Mouse (Mus musculus): Measurements from ENCODE around the gene Wbp1. TPM values are rescaled to one million over a fixed set of nuclear protein-coding genes. Genes with fewer than 3 reads are reported as not detected.

Wbp1 gene
- polyA plus RNA-seq, 1 experiment from 2014 or later = 83.8 TPM

DNA sequence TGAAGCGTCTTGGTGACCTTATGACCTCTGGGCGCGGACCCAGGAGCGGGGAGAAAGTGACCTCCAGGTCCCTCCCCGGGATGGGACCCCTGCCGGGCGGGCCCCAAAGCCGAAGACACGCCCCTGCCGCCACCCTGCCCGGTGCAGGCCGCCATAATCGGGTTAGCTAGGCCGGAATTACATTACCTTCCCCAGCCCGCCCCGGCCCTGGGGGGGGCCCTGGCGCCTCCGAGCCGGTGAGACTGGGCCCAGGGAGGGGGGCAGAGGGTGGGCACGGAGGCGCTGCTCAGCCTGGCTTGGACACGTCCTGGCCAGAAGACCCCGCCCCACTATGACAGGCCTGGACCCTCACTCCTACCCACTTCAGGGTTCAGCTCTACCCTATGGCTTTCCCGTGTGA is 50.1 kb downstream of the Wbp1 start:
- Histone ChIP-seq H3K9me3 (ENCODE audit: control insufficient read depth, low read length) (no peaks in the 10 kb centered on the region), H3K36me3 (ENCODE audit: control insufficient read depth, insufficient read depth, low read length) (no peaks in the 10 kb centered on the region), H3K27me3 (replicated peaks; ENCODE audit: control insufficient read depth, insufficient read depth, low read length) (peaks cover 98% of the 10 kb centered on the region), H3K27ac (ENCODE audit: low read depth) (no peak overlapping the region), H3K4me1 (replicated peaks; ENCODE audit: control insufficient read depth, insufficient read depth, low read length) (no peaks in the 10 kb centered on the region; the same call in none of the 2 replicates), H3K4me3 (ENCODE audit: low read depth, low read length) (peak overlapping the region; percentile 24; the same call in 1 of the 2 replicates), H3K9ac (ENCODE audit: low read length) (no peak overlapping the region), H3K4me2 (ENCODE audit: low read length) (no peak overlapping the region; the same call in 1 of the 2 replicates)
- DNase-seq (ENCODE audit: low spot score) = peak; percentile 71
- under 1% methylated on average over 22 of the region's 24 CpGs for WGBS
- ATAC-seq (replicated peaks; ENCODE audit: low FRiP score, low TSS enrichment, low read depth) = peak; percentile 72

DNA sequence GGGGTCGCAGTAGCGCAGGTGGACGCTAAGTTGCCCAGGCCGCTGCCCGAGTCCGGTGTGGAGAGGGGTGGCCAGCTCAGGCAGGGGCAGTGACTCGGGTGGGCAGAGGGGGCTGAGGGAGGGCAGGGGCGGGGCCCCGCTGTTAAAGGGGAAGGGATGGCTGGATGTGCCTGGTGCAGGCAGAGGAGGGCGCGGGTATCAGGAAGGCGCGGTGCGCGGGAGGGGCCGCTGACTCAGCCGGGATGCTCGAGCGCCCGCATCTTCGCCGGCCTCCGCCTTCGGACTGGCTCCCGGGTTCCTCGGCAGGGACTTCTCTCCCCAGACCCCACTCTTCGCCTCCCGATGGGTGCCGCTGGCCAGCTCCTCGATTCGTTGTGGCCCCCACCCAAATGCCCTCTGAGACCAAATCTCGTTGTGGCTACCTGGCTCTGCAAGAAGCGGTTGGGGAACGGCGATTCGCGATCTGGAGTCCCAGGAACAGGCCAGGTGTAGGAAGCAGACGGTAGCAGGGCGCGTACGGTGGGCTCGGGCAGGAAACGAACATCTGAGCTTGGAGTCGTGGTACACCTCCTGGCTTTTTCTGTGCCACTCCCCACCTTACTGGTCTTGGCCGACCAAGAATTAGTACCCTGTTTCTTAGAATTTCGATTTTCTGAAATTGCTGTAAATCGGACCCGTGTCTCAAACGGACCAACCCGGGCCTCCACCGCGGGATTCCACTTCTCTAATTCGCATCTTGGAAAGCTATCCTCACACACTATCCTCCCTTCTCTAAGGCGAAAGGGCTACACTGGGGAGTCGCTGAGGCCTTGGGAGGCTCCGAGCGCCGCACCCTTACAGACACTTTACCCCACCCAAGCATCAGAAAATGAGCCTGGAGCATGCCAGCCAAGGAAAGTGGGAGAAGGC is 50.8 kb downstream of the Wbp1 start:
- Histone ChIP-seq H3K9me3 (ENCODE audit: control insufficient read depth, low read length) (no peaks in the 10 kb centered on the region), H3K4me1 (replicated peaks; ENCODE audit: control insufficient read depth, insufficient read depth, low read length) (no peaks in the 10 kb centered on the region; the same call in none of the 2 replicates), H3K9ac (ENCODE audit: low read length) (no peak overlapping the region), H3K36me3 (ENCODE audit: control insufficient read depth, insufficient read depth, low read length) (no peaks in the 10 kb centered on the region), H3K4me3 (ENCODE audit: low read depth, low read length) (peak overlapping the region; percentile 24), H3K27me3 (replicated peaks; ENCODE audit: control insufficient read depth, insufficient read depth, low read length) (peaks cover 98% of the 10 kb centered on the region), H3K4me2 (ENCODE audit: low read length) (no peak overlapping the region), H3K27ac (ENCODE audit: low read depth) (peak overlapping the region; percentile 34; the same call in 1 of the 2 replicates)
- DNase-seq (ENCODE audit: low spot score) (peak; percentile 90), ATAC-seq (replicated peaks; ENCODE audit: low FRiP score, low TSS enrichment, low read depth) (peak; percentile 53)
- under 1% methylated on average over 53 of the region's 58 CpGs for WGBS

DNA sequence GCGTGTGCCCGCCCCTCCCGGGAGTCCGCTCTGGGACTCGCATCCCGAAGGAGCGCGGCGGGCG is 51.3 kb downstream of the Wbp1 start, which contains the start of gene Tlx2:
Gene Tlx2 (minus strand): TSS at position 47 of the 64 bp plus-strand sequence.
- peaks cover 98% of the 10 kb centered on the region for H3K27me3 ChIP-seq (replicated peaks; ENCODE audit: control insufficient read depth, insufficient read depth, low read length)
- DNase-seq (ENCODE audit: low spot score) = no peak
- ATAC-seq (replicated peaks; ENCODE audit: low FRiP score, low TSS enrichment, low read depth) = no peak
- no peaks in the 10 kb centered on the region for H3K9me3 ChIP-seq (ENCODE audit: control insufficient read depth, low read length)
- peak within 1 kb of the TSS; percentile 34; the same call in 1 of the 2 replicates for H3K27ac ChIP-seq (ENCODE audit: low read depth)
- H3K4me3 ChIP-seq (ENCODE audit: low read depth, low read length) = peak within 1 kb of the TSS; percentile 24
- peak within 1 kb of the TSS; percentile 15 for H3K9ac ChIP-seq (ENCODE audit: low read length)
- H3K4me2 ChIP-seq (ENCODE audit: low read length) = no peak within 1 kb of the TSS
- H3K36me3 ChIP-seq (ENCODE audit: control insufficient read depth, insufficient read depth, low read length) = no peaks in the 10 kb centered on the region
- WGBS = 0% methylated on average over 10 of the region's 10 CpGs
- H3K4me1 ChIP-seq (replicated peaks; ENCODE audit: control insufficient read depth, insufficient read depth, low read length) = no peaks in the 10 kb centered on the region; the same call in none of the 2 replicates

DNA sequence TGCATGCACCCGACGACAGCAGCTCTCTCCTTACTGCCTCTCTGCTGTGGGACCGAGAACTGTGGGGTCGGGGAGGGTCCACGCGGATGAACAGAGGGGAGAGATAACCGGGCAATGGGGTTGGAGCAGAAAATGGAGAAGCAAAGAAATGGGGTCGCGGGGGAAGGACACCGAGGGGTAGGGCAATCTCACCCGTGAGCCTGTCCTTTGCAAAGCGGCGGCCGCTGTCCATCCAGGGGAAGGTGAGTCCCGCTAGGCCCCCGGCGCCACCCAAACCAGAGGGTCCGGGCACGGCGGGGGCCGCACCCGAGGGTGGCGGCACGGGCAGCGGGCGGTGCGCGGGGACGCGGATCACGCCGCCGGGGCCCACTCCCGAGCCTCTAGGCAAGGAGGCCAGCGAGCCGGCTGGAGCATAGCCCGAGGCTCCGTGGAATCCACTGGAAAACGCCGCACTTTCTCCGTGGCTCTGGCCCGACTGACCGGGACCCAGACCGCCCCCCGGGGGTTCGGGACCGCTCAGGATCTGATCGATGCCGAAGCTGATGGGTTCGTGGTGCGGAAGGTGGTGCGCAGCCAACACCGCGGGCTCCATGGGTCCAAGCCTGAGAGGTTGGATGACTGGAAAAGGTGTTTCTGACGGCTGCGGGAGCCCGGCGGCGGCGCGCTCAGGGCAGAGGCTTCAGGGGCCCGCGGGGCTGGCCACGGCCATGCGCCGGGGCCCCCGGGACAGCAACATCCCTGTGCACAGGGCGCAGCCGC is 51.7 kb downstream of the Wbp1 start:
- no peaks in the 10 kb centered on the region; the same call in none of the 2 replicates for H3K4me1 ChIP-seq (replicated peaks; ENCODE audit: control insufficient read depth, insufficient read depth, low read length)
- no peaks in the 10 kb centered on the region for H3K9me3 ChIP-seq (ENCODE audit: control insufficient read depth, low read length)
- ATAC-seq (replicated peaks; ENCODE audit: low FRiP score, low TSS enrichment, low read depth) = peak; percentile 25
- H3K4me3 ChIP-seq (ENCODE audit: low read depth, low read length) = peak overlapping the region; percentile 24
- WGBS = 2% methylated on average over 68 of the region's 69 CpGs
- no peak overlapping the region for H3K27ac ChIP-seq (ENCODE audit: low read depth)
- no peak overlapping the region for H3K4me2 ChIP-seq (ENCODE audit: low read length)
- H3K9ac ChIP-seq (ENCODE audit: low read length) = peak overlapping the region; percentile 15
- peaks cover 98% of the 10 kb centered on the region for H3K27me3 ChIP-seq (replicated peaks; ENCODE audit: control insufficient read depth, insufficient read depth, low read length)
- no peaks in the 10 kb centered on the region for H3K36me3 ChIP-seq (ENCODE audit: control insufficient read depth, insufficient read depth, low read length)
- DNase-seq (ENCODE audit: low spot score) = peak; percentile 74

MicroRNAs encoded within 50 kb of the gene (microRNA counts, 519-probe panel; counts per million panel counts)
- microRNA mmu-miR-3470a+mmu-miR-3470b = not detected

Small RNA genes lying within 50 kb of the gene (microRNA-seq; reads per million reads assigned to microRNA genes)
- not detected for gene Mir3470a

Other genes starting within 250 kb of the Wbp1 start
- 1.5 and 1.6 TPM in 2 replicates for gene Sema4f, start 181.8 kb downstream of the Wbp1 start, polyA plus RNA-seq (2014; fragmentation: Nextera tagmentation; extraction: Ambion mirVana)
- gene M1ap, start 174.7 kb downstream of the Wbp1 start, polyA plus RNA-seq (2014; fragmentation: Nextera tagmentation; extraction: Ambion mirVana) = 0.17 and 0.47 TPM in 2 replicates
- gene Dok1, start 88.1 kb downstream of the Wbp1 start, polyA plus RNA-seq (2014; fragmentation: Nextera tagmentation; extraction: Ambion mirVana) = 7.6 and 9.1 TPM in 2 replicates
- 13.6 and 14.4 TPM in 2 replicates for gene Loxl3, start 87.4 kb downstream of the Wbp1 start, polyA plus RNA-seq (2014; fragmentation: Nextera tagmentation; extraction: Ambion mirVana)
- 158 and 167 TPM in 2 replicates for gene Aup1, start 67.0 kb downstream of the Wbp1 start, polyA plus RNA-seq (2014; fragmentation: Nextera tagmentation; extraction: Ambion mirVana)
- 42.6 and 45.9 TPM in 2 replicates for gene Htra2, start 66.3 kb downstream of the Wbp1 start, polyA plus RNA-seq (2014; fragmentation: Nextera tagmentation; extraction: Ambion mirVana)
- 7.7 and 8.2 TPM in 2 replicates for gene Dqx1, start 63.7 kb downstream of the Wbp1 start, polyA plus RNA-seq (2014; fragmentation: Nextera tagmentation; extraction: Ambion mirVana)
- gene Tlx2, start 51.3 kb downstream of the Wbp1 start, polyA plus RNA-seq (2014; fragmentation: Nextera tagmentation; extraction: Ambion mirVana) = 36.4 and 43.1 TPM in 2 replicates
- 45.5 and 46.9 TPM in 2 replicates for gene Pcgf1, start 43.7 kb downstream of the Wbp1 start, polyA plus RNA-seq (2014; fragmentation: Nextera tagmentation; extraction: Ambion mirVana)
- 1.1 and 1.4 TPM in 2 replicates for gene Lbx2, start 35.2 kb downstream of the Wbp1 start, polyA plus RNA-seq (2014; fragmentation: Nextera tagmentation; extraction: Ambion mirVana)
- gene Ccdc142, start 20.0 kb downstream of the Wbp1 start, polyA plus RNA-seq (2014; fragmentation: Nextera tagmentation; extraction: Ambion mirVana) = 2.0 and 2.9 TPM in 2 replicates
- 2.1 and 2.6 TPM in 2 replicates for gene Gm42688, start 19.9 kb downstream of the Wbp1 start, polyA plus RNA-seq (2014; fragmentation: Nextera tagmentation; extraction: Ambion mirVana)
- gene Mrpl53, start 12.5 kb downstream of the Wbp1 start, polyA plus RNA-seq (2014; fragmentation: Nextera tagmentation; extraction: Ambion mirVana) = 132 and 136 TPM in 2 replicates
- 39.7 and 60.0 TPM in 2 replicates for gene Mogs, start 6.1 kb downstream of the Wbp1 start, polyA plus RNA-seq (2014; fragmentation: Nextera tagmentation; extraction: Ambion mirVana)
- 13.4 and 13.8 TPM in 2 replicates for gene Ino80b, start 3.9 kb upstream of the Wbp1 start, polyA plus RNA-seq (2014; fragmentation: Nextera tagmentation; extraction: Ambion mirVana)
- 16.9 and 17.6 TPM in 2 replicates for gene Rtkn, start 13.9 kb upstream of the Wbp1 start, polyA plus RNA-seq (2014; fragmentation: Nextera tagmentation; extraction: Ambion mirVana)
- 4.3 and 6.4 TPM in 2 replicates for gene Wdr54, start 34.8 kb upstream of the Wbp1 start, polyA plus RNA-seq (2014; fragmentation: Nextera tagmentation; extraction: Ambion mirVana)
- gene 1700003E16Rik, start 34.8 kb upstream of the Wbp1 start, polyA plus RNA-seq (2014; fragmentation: Nextera tagmentation; extraction: Ambion mirVana) = 0.47 and 0.83 TPM in 2 replicates
- 75.3 and 76.0 TPM in 2 replicates for gene Dctn1, start 44.4 kb upstream of the Wbp1 start, polyA plus RNA-seq (2014; fragmentation: Nextera tagmentation; extraction: Ambion mirVana)
- gene Slc4a5, start 98.3 kb upstream of the Wbp1 start, polyA plus RNA-seq (2014; fragmentation: Nextera tagmentation; extraction: Ambion mirVana) = 0.17 and 0.46 TPM in 2 replicates
- 36.0 and 37.4 TPM in 2 replicates for gene Mthfd2, start 204.3 kb upstream of the Wbp1 start, polyA plus RNA-seq (2014; fragmentation: Nextera tagmentation; extraction: Ambion mirVana)
- gene Mob1a, start 204.5 kb upstream of the Wbp1 start, polyA plus RNA-seq (2014; fragmentation: Nextera tagmentation; extraction: Ambion mirVana) = 74.8 and 76.4 TPM in 2 replicates
- 144 and 155 TPM in 2 replicates for gene Bola3, start 227.6 kb upstream of the Wbp1 start, polyA plus RNA-seq (2014; fragmentation: Nextera tagmentation; extraction: Ambion mirVana)

Measured in intestine, embryonic 14.5 days (tissue).